Mouse (Mus musculus): ENCODE measurements around the gene Rfx4. TPM values are rescaled to one million over a fixed set of nuclear protein-coding genes. Genes with fewer than 3 reads are reported as not detected.

Gene Rfx4
- polyA plus RNA-seq, 1 experiment from 2014 or later, result 0.19 TPM

- Histone ChIP-seq H3K36me3 (ENCODE audit: control insufficient read depth, insufficient read depth, low read length) (no peaks in the 10 kb centered on the region), H3K9ac (ENCODE audit: low read depth, low read length) (no peak overlapping the region), H3K4me2 (replicated peaks; ENCODE audit: low read depth, low read length) (peak overlapping the region; percentile 16; the same call in 1 of the 2 replicates), H3K9me3 (ENCODE audit: control insufficient read depth, low read length) (no peaks in the 10 kb centered on the region), H3K4me3 (ENCODE audit: low read length) (no peak overlapping the region), H3K27ac (ENCODE audit: low read depth, low read length) (no peak overlapping the region), H3K4me1 (ENCODE audit: control insufficient read depth, insufficient read depth, low read length) (peaks cover 4% of the 10 kb centered on the region; the same call in 1 of the 2 replicates), H3K27me3 (ENCODE audit: control insufficient read depth, insufficient read depth, low read length) (no peaks in the 10 kb centered on the region)
- 47% methylated on average over 7 of the region's 7 CpGs for WGBS
- peak; percentile 56 for ATAC-seq (ENCODE audit: low FRiP score, low TSS enrichment)
Measured at GRCm38 (mm10) chr10:84903307-84903706, 147.4 kb downstream of the Rfx4 start.

GRCm38 (mm10) chr10:84903742-84904141, 147.9 kb downstream of the Rfx4 start:
- Histone ChIP-seq H3K4me3 (ENCODE audit: low read length) (no peak overlapping the region), H3K9me3 (ENCODE audit: control insufficient read depth, low read length) (no peaks in the 10 kb centered on the region), H3K27ac (ENCODE audit: low read depth, low read length) (no peak overlapping the region), H3K4me2 (replicated peaks; ENCODE audit: low read depth, low read length) (peak overlapping the region; percentile 16), H3K36me3 (ENCODE audit: control insufficient read depth, insufficient read depth, low read length) (no peaks in the 10 kb centered on the region), H3K27me3 (ENCODE audit: control insufficient read depth, insufficient read depth, low read length) (no peaks in the 10 kb centered on the region), H3K9ac (ENCODE audit: low read depth, low read length) (no peak overlapping the region), H3K4me1 (ENCODE audit: control insufficient read depth, insufficient read depth, low read length) (peaks cover 4% of the 10 kb centered on the region; the same call in 1 of the 2 replicates)
- 1% methylated on average over 5 of the region's 5 CpGs for WGBS
- ATAC-seq (ENCODE audit: low FRiP score, low TSS enrichment), result peak; percentile 67; the same call in 1 of the 2 replicates

- H3K4me3 ChIP-seq (ENCODE audit: low read length), result no peak overlapping the region
- peaks cover 8% of the 10 kb centered on the region; the same call in 1 of the 2 replicates for H3K4me1 ChIP-seq (ENCODE audit: control insufficient read depth, insufficient read depth, low read length)
- 82% methylated on average over 9 of the region's 9 CpGs for WGBS
- no peak overlapping the region for H3K4me2 ChIP-seq (replicated peaks; ENCODE audit: low read depth, low read length)
- no peaks in the 10 kb centered on the region for H3K27me3 ChIP-seq (ENCODE audit: control insufficient read depth, insufficient read depth, low read length)
- H3K27ac ChIP-seq (ENCODE audit: low read depth, low read length), result no peak overlapping the region
- no peak overlapping the region for H3K9ac ChIP-seq (ENCODE audit: low read depth, low read length)
- no peak for ATAC-seq (ENCODE audit: low FRiP score, low TSS enrichment)
- no peaks in the 10 kb centered on the region for H3K36me3 ChIP-seq (ENCODE audit: control insufficient read depth, insufficient read depth, low read length)
- H3K9me3 ChIP-seq (ENCODE audit: control insufficient read depth, low read length), result no peaks in the 10 kb centered on the region
Measured at GRCm38 (mm10) chr10:84906895-84907294, 151.0 kb downstream of the Rfx4 start.

GRCm38 (mm10) chr10:84908006-84908405, 152.1 kb downstream of the Rfx4 start:
- Histone ChIP-seq H3K4me3 (ENCODE audit: low read length) (no peak overlapping the region), H3K27me3 (ENCODE audit: control insufficient read depth, insufficient read depth, low read length) (no peaks in the 10 kb centered on the region), H3K9me3 (ENCODE audit: control insufficient read depth, low read length) (no peaks in the 10 kb centered on the region), H3K9ac (ENCODE audit: low read depth, low read length) (no peak overlapping the region), H3K4me2 (replicated peaks; ENCODE audit: low read depth, low read length) (no peak overlapping the region), H3K36me3 (ENCODE audit: control insufficient read depth, insufficient read depth, low read length) (no peaks in the 10 kb centered on the region), H3K4me1 (ENCODE audit: control insufficient read depth, insufficient read depth, low read length) (peaks cover 8% of the 10 kb centered on the region; the same call in 1 of the 2 replicates), H3K27ac (ENCODE audit: low read depth, low read length) (no peak overlapping the region)
- ATAC-seq (ENCODE audit: low FRiP score, low TSS enrichment), result no peak
- 86% methylated on average over 3 of the region's 3 CpGs for WGBS

GRCm38 (mm10) chr10:84908471-84908870, 152.6 kb downstream of the Rfx4 start:
- Histone ChIP-seq H3K9me3 (ENCODE audit: control insufficient read depth, low read length) (no peaks in the 10 kb centered on the region), H3K27ac (ENCODE audit: low read depth, low read length) (no peak overlapping the region), H3K9ac (ENCODE audit: low read depth, low read length) (no peak overlapping the region), H3K36me3 (ENCODE audit: control insufficient read depth, insufficient read depth, low read length) (no peaks in the 10 kb centered on the region), H3K27me3 (ENCODE audit: control insufficient read depth, insufficient read depth, low read length) (no peaks in the 10 kb centered on the region), H3K4me3 (ENCODE audit: low read length) (no peak overlapping the region), H3K4me2 (replicated peaks; ENCODE audit: low read depth, low read length) (no peak overlapping the region), H3K4me1 (ENCODE audit: control insufficient read depth, insufficient read depth, low read length) (peaks cover 7% of the 10 kb centered on the region; the same call in 1 of the 2 replicates)
- WGBS, result 88% methylated on average over 3 of the region's 3 CpGs
- no peak for ATAC-seq (ENCODE audit: low FRiP score, low TSS enrichment)

- 69% methylated on average over 17 of the region's 17 CpGs for WGBS
- no peak overlapping the region for H3K27ac ChIP-seq (ENCODE audit: low read depth, low read length)
- no peak overlapping the region for H3K9ac ChIP-seq (ENCODE audit: low read depth, low read length)
- H3K9me3 ChIP-seq (ENCODE audit: control insufficient read depth, low read length), result no peaks in the 10 kb centered on the region
- H3K4me2 ChIP-seq (replicated peaks; ENCODE audit: low read depth, low read length), result no peak overlapping the region
- ATAC-seq (ENCODE audit: low FRiP score, low TSS enrichment), result no peak
- H3K4me3 ChIP-seq (ENCODE audit: low read length), result no peak overlapping the region
- H3K27me3 ChIP-seq (ENCODE audit: control insufficient read depth, insufficient read depth, low read length), result no peaks in the 10 kb centered on the region
- 0 out of 2 replicates have a peak, but pooled peaks cover 4% of the 10 kb centered on the region for H3K4me1 ChIP-seq (ENCODE audit: control insufficient read depth, insufficient read depth, low read length)
- H3K36me3 ChIP-seq (ENCODE audit: control insufficient read depth, insufficient read depth, low read length), result no peaks in the 10 kb centered on the region
Measured at GRCm38 (mm10) chr10:84909021-84909801, 153.3 kb downstream of the Rfx4 start.

GRCm38 (mm10) chr10:84910194-84910593, 154.3 kb downstream of the Rfx4 start:
- H3K4me2 ChIP-seq (replicated peaks; ENCODE audit: low read depth, low read length), result no peak overlapping the region
- H3K27me3 ChIP-seq (ENCODE audit: control insufficient read depth, insufficient read depth, low read length), result no peaks in the 10 kb centered on the region
- no peak for ATAC-seq (ENCODE audit: low FRiP score, low TSS enrichment)
- H3K27ac ChIP-seq (ENCODE audit: low read depth, low read length), result no peak overlapping the region
- no peaks in the 10 kb centered on the region for H3K36me3 ChIP-seq (ENCODE audit: control insufficient read depth, insufficient read depth, low read length)
- H3K9ac ChIP-seq (ENCODE audit: low read depth, low read length), result no peak overlapping the region
- H3K9me3 ChIP-seq (ENCODE audit: control insufficient read depth, low read length), result no peaks in the 10 kb centered on the region
- H3K4me1 ChIP-seq (ENCODE audit: control insufficient read depth, insufficient read depth, low read length), result 0 out of 2 replicates have a peak, but pooled peaks cover 4% of the 10 kb centered on the region
- 25% methylated on average over 7 of the region's 7 CpGs for WGBS
- H3K4me3 ChIP-seq (ENCODE audit: low read length), result no peak overlapping the region

- Histone ChIP-seq H3K27me3 (ENCODE audit: control insufficient read depth, insufficient read depth, low read length) (no peaks in the 10 kb centered on the region), H3K9me3 (ENCODE audit: control insufficient read depth, low read length) (no peaks in the 10 kb centered on the region), H3K4me2 (replicated peaks; ENCODE audit: low read depth, low read length) (no peak overlapping the region), H3K9ac (ENCODE audit: low read depth, low read length) (no peak overlapping the region), H3K27ac (ENCODE audit: low read depth, low read length) (no peak overlapping the region), H3K4me1 (ENCODE audit: control insufficient read depth, insufficient read depth, low read length) (0 out of 2 replicates have a peak, but pooled peaks cover 4% of the 10 kb centered on the region), H3K4me3 (ENCODE audit: low read length) (no peak overlapping the region), H3K36me3 (ENCODE audit: control insufficient read depth, insufficient read depth, low read length) (no peaks in the 10 kb centered on the region)
- ATAC-seq (ENCODE audit: low FRiP score, low TSS enrichment), result no peak
- 56% methylated on average over 1 of the region's 1 CpGs for WGBS
Measured at GRCm38 (mm10) chr10:84910758-84911384, 155.0 kb downstream of the Rfx4 start.

- H3K9ac ChIP-seq (ENCODE audit: low read depth, low read length), result no peak overlapping the region
- H3K4me1 ChIP-seq (ENCODE audit: control insufficient read depth, insufficient read depth, low read length), result peaks cover 4% of the 10 kb centered on the region; the same call in 1 of the 2 replicates
- no peaks in the 10 kb centered on the region for H3K27me3 ChIP-seq (ENCODE audit: control insufficient read depth, insufficient read depth, low read length)
- no peak overlapping the region for H3K27ac ChIP-seq (ENCODE audit: low read depth, low read length)
- 91% methylated on average over 1 of the region's 1 CpGs for WGBS
- no peaks in the 10 kb centered on the region for H3K9me3 ChIP-seq (ENCODE audit: control insufficient read depth, low read length)
- no peak overlapping the region for H3K4me3 ChIP-seq (ENCODE audit: low read length)
- H3K36me3 ChIP-seq (ENCODE audit: control insufficient read depth, insufficient read depth, low read length), result no peaks in the 10 kb centered on the region
- H3K4me2 ChIP-seq (replicated peaks; ENCODE audit: low read depth, low read length), result no peak overlapping the region
- ATAC-seq (ENCODE audit: low FRiP score, low TSS enrichment), result no peak
Measured at GRCm38 (mm10) chr10:84913148-84913547, 157.3 kb downstream of the Rfx4 start.

All from kidney, embryonic 14.5 days (tissue).